Mouse (Mus musculus): ENCODE results near the gene Dazl. TPM values are rescaled to one million over a fixed set of nuclear protein-coding genes. Genes with fewer than 3 reads are reported as not detected.

The Dazl gene
- total and polyA plus RNA-seq, 3 experiments, result 0.06 to 0.18 (median 0.08) TPM

GRCm38 (mm10) chr17:50310148-50310802, 16.8 kb upstream of the Dazl start:
- no peaks in the 10 kb centered on the region for H3K79me2 ChIP-seq (replicated peaks; ENCODE audit: control insufficient read depth, insufficient read depth, low read length)
- WGBS, result 53% methylated on average over 10 of the region's 10 CpGs

GRCm38 (mm10) chr17:50309512-50310072, 16.2 kb upstream of the Dazl start:
- WGBS, result 43% methylated on average over 5 of the region's 5 CpGs
- Histone ChIP-seq H3K27ac (no peak overlapping the region), H3K36me3 (ENCODE audit: control insufficient read depth, insufficient read depth, low read length) (no peaks in the 10 kb centered on the region), H3K4me1 (ENCODE audit: control insufficient read depth, insufficient read depth, low read length) (no peaks in the 10 kb centered on the region), H3K4me3 (no peak overlapping the region), H3K9ac (ENCODE audit: low read depth, low read length) (no peak overlapping the region), H3K27me3 (ENCODE audit: control insufficient read depth, insufficient read depth, low read length) (no peaks in the 10 kb centered on the region), H3K79me2 (replicated peaks; ENCODE audit: control insufficient read depth, insufficient read depth, low read length) (no peaks in the 10 kb centered on the region)
- intact Hi-C loops (cut with DNase I), result no loop called here
- no peak for DNase-seq
- TF ChIP-seq EP300 (IDR thresholded peaks at IDR 0.05; ENCODE audit: insufficient read depth, low read depth, low read length) (no peak), POLR2A (IDR thresholded peaks at IDR 0.05; ENCODE audit: insufficient read depth, low read depth, low read length) (no peak), CTCF (IDR thresholded peaks at IDR 0.05) (no peak)

More at GRCm38 (mm10) chr17:50310148-50310802, 16.8 kb upstream of the Dazl start:
- intact Hi-C loops (cut with DNase I), result no loop called here
- Histone ChIP-seq H3K27me3 (ENCODE audit: control insufficient read depth, insufficient read depth, low read length) (no peaks in the 10 kb centered on the region), H3K4me1 (ENCODE audit: control insufficient read depth, insufficient read depth, low read length) (no peaks in the 10 kb centered on the region), H3K4me3 (no peak overlapping the region), H3K27ac (no peak overlapping the region), H3K36me3 (ENCODE audit: control insufficient read depth, insufficient read depth, low read length) (no peaks in the 10 kb centered on the region), H3K9ac (ENCODE audit: low read depth, low read length) (no peak overlapping the region)
- DNase-seq, result no peak
- no peak for TF ChIP-seq POLR2A (IDR thresholded peaks at IDR 0.05; ENCODE audit: insufficient read depth, low read depth, low read length)
- TF ChIP-seq CTCF (IDR thresholded peaks at IDR 0.05), result no peak
- TF ChIP-seq EP300 (IDR thresholded peaks at IDR 0.05; ENCODE audit: insufficient read depth, low read depth, low read length), result no peak

GRCm38 (mm10) chr17:50308880-50309279, 15.4 kb upstream of the Dazl start:
- no peaks in the 10 kb centered on the region for H3K27me3 ChIP-seq (ENCODE audit: control insufficient read depth, insufficient read depth, low read length)
- TF ChIP-seq CTCF (IDR thresholded peaks at IDR 0.05) (no peak), POLR2A (IDR thresholded peaks at IDR 0.05; ENCODE audit: insufficient read depth, low read depth, low read length) (no peak), EP300 (IDR thresholded peaks at IDR 0.05; ENCODE audit: insufficient read depth, low read depth, low read length) (no peak)
- 68% methylated on average over 5 of the region's 5 CpGs for WGBS
- no peak for DNase-seq
- no peak overlapping the region for H3K9ac ChIP-seq (ENCODE audit: low read depth, low read length)
- H3K27ac ChIP-seq, result no peak overlapping the region
- H3K4me3 ChIP-seq, result no peak overlapping the region
- no peaks in the 10 kb centered on the region for H3K4me1 ChIP-seq (ENCODE audit: control insufficient read depth, insufficient read depth, low read length)
- H3K79me2 ChIP-seq (replicated peaks; ENCODE audit: control insufficient read depth, insufficient read depth, low read length), result no peaks in the 10 kb centered on the region
- intact Hi-C loops (cut with DNase I), result no loop called here
- no peaks in the 10 kb centered on the region for H3K36me3 ChIP-seq (ENCODE audit: control insufficient read depth, insufficient read depth, low read length)

- TF ChIP-seq CTCF (IDR thresholded peaks at IDR 0.05), result no peak
- TF ChIP-seq POLR2A (IDR thresholded peaks at IDR 0.05; ENCODE audit: insufficient read depth, low read depth, low read length), result no peak
- TF ChIP-seq EP300 (IDR thresholded peaks at IDR 0.05; ENCODE audit: insufficient read depth, low read depth, low read length), result no peak
- Histone ChIP-seq H3K27ac (no peak overlapping the region), H3K4me1 (ENCODE audit: control insufficient read depth, insufficient read depth, low read length) (no peaks in the 10 kb centered on the region), H3K4me3 (no peak overlapping the region), H3K79me2 (replicated peaks; ENCODE audit: control insufficient read depth, insufficient read depth, low read length) (no peaks in the 10 kb centered on the region), H3K36me3 (ENCODE audit: control insufficient read depth, insufficient read depth, low read length) (no peaks in the 10 kb centered on the region), H3K9ac (ENCODE audit: low read depth, low read length) (no peak overlapping the region), H3K27me3 (ENCODE audit: control insufficient read depth, insufficient read depth, low read length) (no peaks in the 10 kb centered on the region)
- WGBS, result 90% methylated on average over 10 of the region's 10 CpGs
- no peak for DNase-seq
- intact Hi-C loops (cut with DNase I), result no loop called here
These were observed 14.7 kb upstream of the Dazl start for GRCm38 (mm10) chr17:50308059-50308647.

GRCm38 (mm10) chr17:50302867-50303266, 9.4 kb upstream of the Dazl start:
- WGBS, result 72% methylated on average over 3 of the region's 3 CpGs
- no peak overlapping the region for H3K27ac ChIP-seq

GRCm38 (mm10) chr17:50300171-50300841, 6.9 kb upstream of the Dazl start:
- 65% methylated on average over 11 of the region's 11 CpGs for WGBS
- no peaks in the 10 kb centered on the region for H3K79me2 ChIP-seq (replicated peaks; ENCODE audit: control insufficient read depth, insufficient read depth, low read length)
- no peak overlapping the region for H3K27ac ChIP-seq
- no peak for DNase-seq
- no peaks in the 10 kb centered on the region for H3K36me3 ChIP-seq (ENCODE audit: control insufficient read depth, insufficient read depth, low read length)
- intact Hi-C loops (cut with DNase I), result no loop called here
- H3K9ac ChIP-seq (ENCODE audit: low read depth, low read length), result no peak overlapping the region
- no peaks in the 10 kb centered on the region for H3K27me3 ChIP-seq (ENCODE audit: control insufficient read depth, insufficient read depth, low read length)
- no peak overlapping the region for H3K4me3 ChIP-seq
- TF ChIP-seq EP300 (IDR thresholded peaks at IDR 0.05; ENCODE audit: insufficient read depth, low read depth, low read length), result no peak
- TF ChIP-seq CTCF (IDR thresholded peaks at IDR 0.05), result no peak
- no peak for TF ChIP-seq POLR2A (IDR thresholded peaks at IDR 0.05; ENCODE audit: insufficient read depth, low read depth, low read length)
- H3K4me1 ChIP-seq (ENCODE audit: control insufficient read depth, insufficient read depth, low read length), result no peaks in the 10 kb centered on the region

More at GRCm38 (mm10) chr17:50302867-50303266, 9.4 kb upstream of the Dazl start:
- Histone ChIP-seq H3K4me3 (no peak overlapping the region), H3K9ac (ENCODE audit: low read depth, low read length) (no peak overlapping the region), H3K27me3 (ENCODE audit: control insufficient read depth, insufficient read depth, low read length) (no peaks in the 10 kb centered on the region), H3K36me3 (ENCODE audit: control insufficient read depth, insufficient read depth, low read length) (no peaks in the 10 kb centered on the region), H3K4me1 (ENCODE audit: control insufficient read depth, insufficient read depth, low read length) (no peaks in the 10 kb centered on the region), H3K79me2 (replicated peaks; ENCODE audit: control insufficient read depth, insufficient read depth, low read length) (no peaks in the 10 kb centered on the region)
- TF ChIP-seq POLR2A (IDR thresholded peaks at IDR 0.05; ENCODE audit: insufficient read depth, low read depth, low read length), result no peak
- DNase-seq, result no peak
- intact Hi-C loops (cut with DNase I), result no loop called here

Data from heart, adult 2 months (tissue).